Mouse (Mus musculus): ENCODE results near the gene Dhodh.

Gene Dhodh

GRCm38 (mm10) chr8:109585652-109586051 is 22.8 kb downstream of the Dhodh start:
- no peak for DNase-seq (ENCODE audit: inconsistent ontology term)

GRCm38 (mm10) chr8:109584830-109585229 is 23.6 kb downstream of the Dhodh start:
- no peak for DNase-seq (ENCODE audit: inconsistent ontology term)

- DNase-seq (ENCODE audit: inconsistent ontology term) = no peak
Observed at GRCm38 (mm10) chr8:109584293-109584692, 24.2 kb downstream of the Dhodh start.

- no peak for DNase-seq (ENCODE audit: inconsistent ontology term)
Observed at GRCm38 (mm10) chr8:109578900-109579301, 29.6 kb downstream of the Dhodh start, which contains the start of gene Hp. Hp (minus strand) TSS chr8:109579172.

- no peak for DNase-seq (ENCODE audit: inconsistent ontology term)
Observed at GRCm38 (mm10) chr8:109576311-109576710, 32.2 kb downstream of the Dhodh start.

GRCm38 (mm10) chr8:109571139-109571538 is 37.3 kb downstream of the Dhodh start:
- no peak for DNase-seq (ENCODE audit: inconsistent ontology term)

- DNase-seq (ENCODE audit: inconsistent ontology term) = peak; percentile 98
Observed at GRCm38 (mm10) chr8:109565498-109566333, 42.8 kb downstream of the Dhodh start, which contains the start of the genes Dhx38 and Txnl4b. Dhx38 (minus strand) TSS chr8:109565861. Txnl4b (plus strand) TSS chr8:109565892.

GRCm38 (mm10) chr8:109564766-109565165 is 43.7 kb downstream of the Dhodh start:
- DNase-seq (ENCODE audit: inconsistent ontology term) = no peak

- DNase-seq (ENCODE audit: inconsistent ontology term) = no peak
Observed at GRCm38 (mm10) chr8:109563881-109564280, 44.6 kb downstream of the Dhodh start.

- no peak for DNase-seq (ENCODE audit: inconsistent ontology term)
Observed at GRCm38 (mm10) chr8:109551663-109552062, 56.8 kb downstream of the Dhodh start.

- no peak for DNase-seq (ENCODE audit: inconsistent ontology term)
Observed at GRCm38 (mm10) chr8:109544049-109544448, 64.4 kb downstream of the Dhodh start.

GRCm38 (mm10) chr8:109542748-109543519 is 65.5 kb downstream of the Dhodh start:
- DNase-seq (ENCODE audit: inconsistent ontology term) = no peak

GRCm38 (mm10) chr8:109542165-109542564 is 66.3 kb downstream of the Dhodh start:
- no peak for DNase-seq (ENCODE audit: inconsistent ontology term)
